In genomic region chr5:119183545-119184047, GRCm38 (mm10) we compare ENCODE assay signal across 21 mouse cellular contexts.
"Had no signal": no experiment of that assay in that cellular context is flagged by ENCODE, and none has a peak within 500 bp of the region (broad histone marks: within the 10 kb centered on the region; RNA-seq: fewer than 3 reads in every experiment).

No protein-coding gene starts in this region.

- H3K27me3 ChIP-seq: intestine, embryonic 15.5 days; midbrain, embryonic 12.5 days; midbrain, embryonic 15.5 days; neural tube, embryonic 12.5 days; neural tube, embryonic 15.5 days had no signal

- H3K4me1 ChIP-seq: midbrain, embryonic 12.5 days; midbrain, embryonic 15.5 days had no signal

- H3K4me2 ChIP-seq: intestine, embryonic 15.5 days; limb, embryonic 15.5 days; liver, embryonic 11.5 days; midbrain, embryonic 12.5 days; midbrain, embryonic 15.5 days; neural tube, embryonic 12.5 days; neural tube, embryonic 15.5 days had no signal

- H3K36me3 ChIP-seq: intestine, embryonic 15.5 days; limb, embryonic 15.5 days; midbrain, embryonic 12.5 days; midbrain, embryonic 15.5 days; neural tube, embryonic 12.5 days; neural tube, embryonic 15.5 days had no signal

- H3K27ac ChIP-seq: intestine, embryonic 15.5 days; layer of hippocampus, adult 2 months; limb, embryonic 15.5 days; liver, embryonic 14.5 days; macrophage; midbrain, embryonic 12.5 days; midbrain, embryonic 15.5 days; neural tube, embryonic 12.5 days; neural tube, embryonic 15.5 days; stomach, postnatal 0 days had no signal

- ATAC-seq: hindbrain, embryonic 16.5 days; intestine, embryonic 15.5 days; liver, postnatal 0 days; midbrain, embryonic 15.5 days had no signal

- H3K9ac ChIP-seq: intestine, embryonic 15.5 days; limb, embryonic 15.5 days; liver, embryonic 14.5 days; liver, postnatal 0 days; midbrain, embryonic 12.5 days; midbrain, embryonic 15.5 days; neural tube, embryonic 12.5 days; neural tube, embryonic 15.5 days had no signal

- H3K4me3 ChIP-seq: intestine, embryonic 15.5 days; layer of hippocampus, adult 2 months; limb, embryonic 15.5 days; midbrain, embryonic 12.5 days; midbrain, embryonic 15.5 days; neural tube, embryonic 12.5 days; neural tube, embryonic 15.5 days had no signal

- DNase-seq: kidney, adult 18-20 months; kidney, postnatal 10 days; layer of hippocampus, adult 9-11 months; liver, postnatal 0 days; right cerebral cortex, adult 18-20 months; right cerebral cortex, postnatal 14 days; right cerebral cortex, postnatal 4 days; thymus, adult 2 months; thymus, postnatal 25 days had no signal

- H3K9me3 ChIP-seq: intestine, embryonic 15.5 days; limb, embryonic 15.5 days; midbrain, embryonic 12.5 days; midbrain, embryonic 15.5 days; neural tube, embryonic 12.5 days; neural tube, embryonic 15.5 days had no signal
